Mouse (Mus musculus): ENCODE measurements around the gene Ndufa7.

GRCm38 (mm10) chr17:33804205-33804604, 20.2 kb upstream of the Ndufa7 start:
- TF ChIP-seq POLR2A (IDR thresholded peaks at IDR 0.05; ENCODE audit: borderline replicate concordance, extremely low read depth, insufficient read depth, insufficient read length, poor library complexity, severe bottlenecking): no peak
- no peak for TF ChIP-seq CTCF (IDR thresholded peaks at IDR 0.05; ENCODE audit: borderline replicate concordance, extremely low read depth, insufficient read depth, insufficient read length)

All from brain, embryonic 14.5 days (tissue).